Mouse (Mus musculus): ENCODE results near the gene Avl9.

Gene Avl9

GRCm38 (mm10) chr6:56794834-56795233, 80.1 kb downstream of the Avl9 start:
- no peak for DNase-seq (ENCODE audit: extremely low spot score)

- no peak for DNase-seq (ENCODE audit: extremely low spot score)
These were observed 81.5 kb downstream of the Avl9 start for GRCm38 (mm10) chr6:56796232-56796631.

GRCm38 (mm10) chr6:56796668-56797141, 82.0 kb downstream of the Avl9 start:
- peak; percentile 53 for DNase-seq (ENCODE audit: extremely low spot score)

GRCm38 (mm10) chr6:56797311-56798151, 82.8 kb downstream of the Avl9 start, which contains the start of gene Kbtbd2:
Gene Kbtbd2 (minus strand): TSS chr6:56797813.
- DNase-seq (ENCODE audit: extremely low spot score): peak; percentile 93

DNA sequence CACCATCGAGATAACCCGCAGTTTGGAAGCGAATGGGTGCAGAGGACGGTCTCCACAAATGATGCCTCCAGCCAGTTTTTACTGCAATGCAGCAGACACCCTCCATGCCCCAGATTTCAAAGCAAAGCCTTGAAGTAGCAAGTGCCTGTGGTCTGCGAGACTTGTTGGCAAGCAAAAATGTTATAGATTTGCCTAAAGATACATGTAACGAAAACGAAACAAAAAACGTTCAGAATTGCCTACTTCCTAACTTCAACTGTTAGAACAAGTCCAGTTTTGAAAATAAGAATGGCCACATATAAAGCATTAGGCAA, 83.4 kb downstream of the Avl9 start:
- DNase-seq (ENCODE audit: extremely low spot score): no peak

DNA sequence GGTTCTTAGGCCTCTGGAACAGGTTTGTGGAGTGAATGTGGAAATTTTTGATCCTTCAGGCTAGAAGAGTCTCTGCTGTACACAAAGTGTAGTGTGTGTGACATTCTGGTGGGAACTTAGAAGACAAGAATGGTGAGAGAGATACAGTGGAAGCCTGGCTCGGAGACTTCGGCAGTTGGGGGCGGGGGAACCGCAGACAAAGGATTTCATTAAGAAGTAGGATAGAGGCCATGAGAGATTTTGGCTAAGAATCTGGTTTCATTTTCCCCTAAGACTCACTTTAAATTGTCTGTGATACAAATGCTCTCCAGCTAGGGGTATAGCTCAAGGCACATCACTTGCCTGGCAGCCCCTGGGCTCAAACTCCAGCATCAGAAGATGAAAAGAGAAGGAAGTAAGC, 90.3 kb downstream of the Avl9 start:
- DNase-seq (ENCODE audit: extremely low spot score): no peak

DNA sequence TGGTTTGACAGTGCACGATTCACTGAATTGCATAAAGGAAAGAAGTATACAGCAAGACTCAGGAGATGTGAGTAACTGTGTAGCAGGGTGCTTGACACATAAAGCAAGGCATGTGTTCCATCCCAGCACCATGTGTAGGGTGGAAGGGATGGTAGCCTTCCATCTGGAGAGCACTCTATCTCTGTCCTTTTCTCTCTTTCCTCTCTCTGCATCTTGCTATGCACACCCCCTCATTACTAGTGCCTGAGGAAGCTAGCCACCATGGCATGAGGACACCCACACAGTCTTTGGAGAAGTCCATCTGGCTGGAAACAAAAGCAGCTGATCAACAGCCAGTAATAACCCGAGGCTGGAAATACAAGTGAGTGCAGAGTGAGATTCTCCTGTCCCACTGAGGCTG, 91.5 kb downstream of the Avl9 start:
- no peak for DNase-seq (ENCODE audit: extremely low spot score)

- DNase-seq (ENCODE audit: extremely low spot score): peak; percentile 57
These were observed 94.0 kb downstream of the Avl9 start for GRCm38 (mm10) chr6:56808656-56809055.
